In the genomic region with DNA sequence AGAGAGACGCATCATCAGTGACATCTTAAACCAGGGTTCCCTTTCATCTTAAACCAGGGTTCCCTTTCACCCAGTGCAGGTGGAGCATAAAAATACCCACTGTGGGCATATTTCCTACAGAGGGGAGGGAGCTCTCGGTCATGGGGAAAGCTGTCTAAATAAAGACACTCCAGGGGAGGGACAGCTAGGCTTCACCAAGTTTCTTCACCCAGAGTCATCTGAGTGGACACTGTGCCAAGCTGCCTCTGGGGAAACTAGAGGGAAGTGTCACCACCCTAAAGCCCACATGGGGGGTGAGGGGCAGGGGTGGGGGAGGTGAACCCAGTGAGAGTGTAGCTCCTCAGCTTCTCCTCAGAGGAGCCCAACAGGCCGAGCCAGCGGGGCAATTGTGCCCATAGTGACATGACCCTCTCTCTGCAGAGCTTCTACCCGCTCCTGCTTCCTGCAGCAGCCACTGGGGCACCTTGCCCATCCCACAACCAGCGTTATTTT, we compare ENCODE assay signal across 8 mouse cellular contexts. TPM values are rescaled to one million over a fixed set of nuclear protein-coding genes. Genes with fewer than 3 reads are reported as not detected.
A peak's percentile ranks its signal among the peaks of the same experiment; 100 is the strongest.
DNase-seq lines count a peak whose midpoint lies in the region; ATAC-seq and TF ChIP-seq lines count a peak whose summit lies in the region.

No protein-coding gene starts in this region.

- no peaks in the 10 kb centered on the region for H3K9me3 ChIP-seq in kidney, postnatal 0 days (replicated peaks; ENCODE audit: low read length)
- H3K9me3 ChIP-seq in forebrain, embryonic 12.5 days: no peaks in the 10 kb centered on the region
- H3K9me3 ChIP-seq in stomach, embryonic 16.5 days (replicated peaks; ENCODE audit: control insufficient read depth, low read length): no peaks in the 10 kb centered on the region

- no peaks in the 10 kb centered on the region for H3K36me3 ChIP-seq in kidney, postnatal 0 days (ENCODE audit: insufficient read depth, low read length)
- no peaks in the 10 kb centered on the region for H3K36me3 ChIP-seq in forebrain, embryonic 12.5 days (replicated peaks)
- no peaks in the 10 kb centered on the region for H3K36me3 ChIP-seq in stomach, embryonic 16.5 days (ENCODE audit: control insufficient read depth, insufficient read depth, low read length)

- peaks cover 20% of the 10 kb centered on the region for H3K4me1 ChIP-seq in kidney, postnatal 0 days (replicated peaks; ENCODE audit: insufficient read depth, low read length)
- peaks cover 43% of the 10 kb centered on the region for H3K4me1 ChIP-seq in forebrain, embryonic 12.5 days
- H3K4me1 ChIP-seq in stomach, embryonic 16.5 days (ENCODE audit: control insufficient read depth, insufficient read depth, low read length): peaks cover 28% of the 10 kb centered on the region

- no peak overlapping the region for H3K4me3 ChIP-seq in kidney, postnatal 0 days (replicated peaks; ENCODE audit: low read depth, low read length)
- H3K4me3 ChIP-seq in forebrain, embryonic 12.5 days (replicated peaks): no peak overlapping the region
- no peak overlapping the region for H3K4me3 ChIP-seq in stomach, embryonic 16.5 days (replicated peaks; ENCODE audit: low read length)

- no peak for ATAC-seq in kidney, postnatal 0 days (replicated peaks; ENCODE audit: low FRiP score, low read depth)
- ATAC-seq in forebrain, embryonic 12.5 days (ENCODE audit: low FRiP score): peak; percentile 27; the same call in 1 of the 2 replicates
- no peak for ATAC-seq in stomach, embryonic 16.5 days (ENCODE audit: insufficient read depth, low FRiP score)

- peak overlapping the region; percentile 89 for H3K27ac ChIP-seq in kidney, postnatal 0 days
- H3K27ac ChIP-seq in forebrain, embryonic 12.5 days: peak overlapping the region; percentile 77
- peak overlapping the region; percentile 89 for H3K27ac ChIP-seq in stomach, embryonic 16.5 days (ENCODE audit: low read length)

- no peak for TF ChIP-seq CTCF in kidney, postnatal 0 days (IDR thresholded peaks at IDR 0.05; ENCODE audit: low read depth)

- intact Hi-C loops in heart, postnatal 14 days (cut with DNase I): loop anchor here (2.0 to 5.0 kb wide), 2 partner anchors 59 to 69 kb away; no protein-coding TSS in a partner anchor

- H3K9ac ChIP-seq in kidney, postnatal 0 days (ENCODE audit: low read depth, low read length): no peak overlapping the region
- H3K9ac ChIP-seq in forebrain, embryonic 12.5 days: no peak overlapping the region
- peak overlapping the region; percentile 47; the same call in 1 of the 2 replicates for H3K9ac ChIP-seq in stomach, embryonic 16.5 days (ENCODE audit: low read length)

- no peaks in the 10 kb centered on the region for H3K27me3 ChIP-seq in kidney, postnatal 0 days (ENCODE audit: insufficient read depth, low read length)
- no peaks in the 10 kb centered on the region for H3K27me3 ChIP-seq in forebrain, embryonic 12.5 days
- no peaks in the 10 kb centered on the region for H3K27me3 ChIP-seq in stomach, embryonic 16.5 days (ENCODE audit: control insufficient read depth, insufficient read depth, low read length)

- H3K4me2 ChIP-seq in kidney, postnatal 0 days (ENCODE audit: low read length): no peak overlapping the region
- H3K4me2 ChIP-seq in forebrain, embryonic 12.5 days: no peak overlapping the region
- H3K4me2 ChIP-seq in stomach, embryonic 16.5 days (ENCODE audit: low read depth, low read length): peak overlapping the region; percentile 34; the same call in 1 of the 2 replicates

- WGBS in kidney, postnatal 0 days: 37% methylated on average over 6 of the region's 6 CpGs
- WGBS in forebrain, embryonic 12.5 days: 61% methylated on average over 6 of the region's 6 CpGs
- 62% methylated on average over 6 of the region's 6 CpGs for WGBS in stomach, embryonic 16.5 days

- no peak for DNase-seq in kidney, postnatal 0 days (ENCODE audit: low spot score)
- DNase-seq in kidney, adult 9 months: no peak
- peak; percentile 63 to 75 for DNase-seq in heart, postnatal 14 days
- peak; percentile 55 for DNase-seq in lung, postnatal 14 days
- no peak for DNase-seq in spleen, adult 12 weeks (ENCODE audit: low spot score)
- no peak for DNase-seq in cerebellum, postnatal 14 days

RNA-seq across cellular contexts. Expression of a gene that starts 27.8 kb away (rescaled TPM):
- polyA plus RNA-seq in kidney, postnatal 0 days (2015; fragmentation: Nextera tagmentation; extraction: Ambion mirVana): 15.6 and 16.2 TPM in 2 replicates
- polyA plus RNA-seq in forebrain, embryonic 12.5 days (2016; fragmentation: Nextera tagmentation; extraction: Ambion mirVana): 7.4 and 7.8 TPM in 2 replicates
- total RNA-seq in heart, postnatal 14 days (2021): 100 to 1,000 TPM; 124 to 140 TPM
- 9.9 and 10.8 TPM in 2 replicates for polyA plus RNA-seq in stomach, embryonic 16.5 days (2015; fragmentation: Nextera tagmentation; extraction: Ambion mirVana)

Comparison
In these comparisons a context has a peak if more than half of its experiments do, and no peak if none do; other contexts are left out.
1. DNase-seq: peak in heart, postnatal 14 days (2 of 2) and lung, postnatal 14 days (single experiment); none in kidney, postnatal 0 days (single experiment), kidney, adult 9 months (single experiment), spleen, adult 12 weeks (single experiment) and cerebellum, postnatal 14 days (0 of 2).
2. Peak in every context shown above with its lines, with median percentiles within 50 percentile points of each other: H3K27ac ChIP-seq.